Mouse (Mus musculus): ENCODE data around the gene Lmtk2. TPM values are rescaled to one million over a fixed set of nuclear protein-coding genes. Genes with fewer than 3 reads are reported as not detected.

The Lmtk2 gene
- total and polyA plus RNA-seq, 2 experiments from 2014 or later, result 7.1 to 58.8 TPM

DNA sequence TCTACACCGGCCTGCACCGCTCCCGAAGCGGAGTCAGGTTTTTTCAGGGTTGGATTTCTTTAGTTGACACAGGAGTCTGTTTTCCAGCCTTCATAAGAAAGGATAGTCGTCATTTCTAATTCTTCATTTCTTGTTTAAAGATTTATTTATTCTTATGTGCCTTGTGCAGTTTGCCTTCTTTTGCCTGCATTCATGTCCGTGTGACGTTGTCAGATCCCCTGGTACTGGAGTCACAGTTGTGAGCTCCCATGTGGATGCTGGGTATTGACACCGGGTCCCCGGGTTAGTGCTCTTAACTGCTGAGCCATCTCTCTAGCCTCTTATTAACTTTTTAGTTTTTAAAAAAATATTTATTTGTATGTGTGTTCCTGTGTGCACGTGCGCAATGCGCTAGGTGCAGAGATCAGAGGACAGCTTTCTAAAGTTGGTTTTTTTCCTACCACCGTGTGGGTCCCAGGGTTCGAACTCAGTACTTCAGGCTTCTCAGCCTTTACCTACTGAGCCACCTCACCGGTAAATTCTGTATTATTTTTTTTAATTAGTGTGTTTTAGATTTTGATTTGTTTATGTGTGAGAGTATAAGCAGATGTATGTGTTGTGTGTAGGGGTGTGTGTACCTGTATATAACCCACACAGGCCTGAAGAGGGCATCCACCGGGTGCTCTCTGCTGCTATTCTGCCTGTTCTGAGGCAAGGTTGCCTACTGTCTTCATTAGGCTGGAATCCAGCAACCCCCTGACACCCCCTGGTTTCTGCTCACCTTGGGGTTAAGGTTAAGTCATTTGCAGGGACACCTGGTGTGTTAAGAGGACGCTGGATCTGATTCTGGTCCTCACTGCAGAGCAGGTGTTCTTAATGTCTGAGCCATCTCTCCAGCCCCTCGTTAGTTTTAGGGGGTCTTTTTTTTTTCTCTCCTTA, 123.9 kb downstream of the Lmtk2 start:
- no peak for DNase-seq (ENCODE audit: low spot score)
- no peak for TF ChIP-seq CTCF (IDR thresholded peaks at IDR 0.05; ENCODE audit: low read depth)

DNA sequence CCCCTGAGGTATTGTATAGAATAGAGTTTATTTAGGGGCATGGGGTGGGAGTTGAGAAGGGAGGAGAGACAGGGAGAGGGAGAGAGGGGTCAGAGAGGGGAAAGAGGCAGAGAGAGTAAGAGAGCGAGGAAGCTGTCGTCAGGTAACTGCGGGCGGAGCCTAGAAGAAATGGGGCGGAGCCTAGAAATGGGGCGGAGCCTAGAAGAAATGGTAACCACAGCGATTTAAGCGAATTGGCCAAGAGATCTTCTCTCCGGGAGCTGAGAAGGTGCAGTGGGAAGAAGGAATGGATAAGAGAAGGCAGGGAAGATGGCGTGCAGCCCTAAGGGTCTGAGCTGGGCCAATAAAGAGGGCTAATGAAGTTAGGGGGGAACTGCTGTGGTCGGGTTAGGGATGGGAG, 126.0 kb downstream of the Lmtk2 start:
- whole genome bisulfite sequencing, result 30% methylated on average over 11 of the region's 11 CpGs
- no peak for TF ChIP-seq CTCF (IDR thresholded peaks at IDR 0.05; ENCODE audit: low read depth)
- H3K4me3 ChIP-seq (ENCODE audit: low read length), result no peak overlapping the region

More for the DNA sequence above, 123.9 kb downstream of the Lmtk2 start:
- WGBS, result 23% methylated on average over 18 of the region's 18 CpGs
- Histone ChIP-seq H3K4me2 (ENCODE audit: low read depth, low read length) (peak overlapping the region; percentile 91), H3K4me3 (ENCODE audit: low read length) (peak overlapping the region; percentile 76), H3K36me3 (ENCODE audit: insufficient read depth, low read length) (no peaks in the 10 kb centered on the region), H3K27ac (peak overlapping the region; percentile 84; the same call in 1 of the 2 replicates), H3K27me3 (ENCODE audit: insufficient read depth, low read length) (no peaks in the 10 kb centered on the region), H3K9me3 (ENCODE audit: low read length) (no peaks in the 10 kb centered on the region), H3K4me1 (ENCODE audit: insufficient read depth, low read length) (peaks cover 12% of the 10 kb centered on the region), H3K9ac (replicated peaks; ENCODE audit: low read length) (peak overlapping the region; percentile 74)
- ATAC-seq, result no peak

GRCm38 (mm10) chr5:144230216-144230615, 130.0 kb downstream of the Lmtk2 start:
- Histone ChIP-seq H3K4me1 (ENCODE audit: insufficient read depth, low read length) (no peaks in the 10 kb centered on the region), H3K36me3 (ENCODE audit: insufficient read depth, low read length) (no peaks in the 10 kb centered on the region), H3K27me3 (ENCODE audit: insufficient read depth, low read length) (no peaks in the 10 kb centered on the region), H3K9me3 (ENCODE audit: low read length) (no peaks in the 10 kb centered on the region), H3K4me2 (ENCODE audit: low read depth, low read length) (no peak overlapping the region), H3K27ac (no peak overlapping the region), H3K4me3 (ENCODE audit: low read length) (no peak overlapping the region), H3K9ac (replicated peaks; ENCODE audit: low read length) (no peak overlapping the region)
- 84% methylated on average over 7 of the region's 7 CpGs for WGBS
- no peak for DNase-seq (ENCODE audit: low spot score)
- ATAC-seq, result no peak
- no peak for TF ChIP-seq CTCF (IDR thresholded peaks at IDR 0.05; ENCODE audit: low read depth)

More for the DNA sequence above, 126.0 kb downstream of the Lmtk2 start:
- H3K36me3 ChIP-seq (ENCODE audit: insufficient read depth, low read length), result no peaks in the 10 kb centered on the region
- H3K4me2 ChIP-seq (ENCODE audit: low read depth, low read length), result no peak overlapping the region
- no peaks in the 10 kb centered on the region for H3K9me3 ChIP-seq (ENCODE audit: low read length)
- H3K27me3 ChIP-seq (ENCODE audit: insufficient read depth, low read length), result no peaks in the 10 kb centered on the region
- peaks cover 11% of the 10 kb centered on the region for H3K4me1 ChIP-seq (ENCODE audit: insufficient read depth, low read length)
- DNase-seq (ENCODE audit: low spot score), result no peak
- H3K9ac ChIP-seq (replicated peaks; ENCODE audit: low read length), result no peak overlapping the region
- no peak for ATAC-seq
- H3K27ac ChIP-seq, result no peak overlapping the region

DNA sequence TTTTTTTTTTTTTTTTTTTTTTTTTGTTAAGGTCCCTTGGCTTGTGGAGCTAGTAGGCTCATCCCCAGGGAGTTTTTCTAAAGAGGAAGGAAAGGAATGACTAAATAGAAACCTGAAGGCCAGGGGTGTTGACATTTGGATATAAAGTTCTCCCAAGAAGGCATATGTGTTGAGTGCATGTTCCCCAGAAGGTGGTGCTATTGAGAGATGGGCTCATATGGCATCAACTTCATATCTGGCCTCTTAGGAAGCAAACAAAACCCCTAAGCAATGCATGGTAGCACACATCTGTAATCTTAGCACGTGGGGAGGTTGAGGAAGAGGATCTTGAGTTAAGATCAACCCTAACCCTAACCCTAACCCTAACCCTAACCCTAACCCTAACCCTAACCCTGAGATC, 131.2 kb downstream of the Lmtk2 start:
- H3K4me3 ChIP-seq (ENCODE audit: low read length), result no peak overlapping the region
- H3K36me3 ChIP-seq (ENCODE audit: insufficient read depth, low read length), result no peaks in the 10 kb centered on the region
- TF ChIP-seq CTCF (IDR thresholded peaks at IDR 0.05; ENCODE audit: low read depth), result peak; percentile 56
- no peak overlapping the region for H3K9ac ChIP-seq (replicated peaks; ENCODE audit: low read length)
- 78% methylated on average over 1 of the region's 1 CpGs for WGBS
- no peak overlapping the region for H3K4me2 ChIP-seq (ENCODE audit: low read depth, low read length)
- H3K27ac ChIP-seq, result no peak overlapping the region
- no peaks in the 10 kb centered on the region for H3K27me3 ChIP-seq (ENCODE audit: insufficient read depth, low read length)
- H3K4me1 ChIP-seq (ENCODE audit: insufficient read depth, low read length), result no peaks in the 10 kb centered on the region
- peak; percentile 18 for DNase-seq (ENCODE audit: low spot score)
- no peaks in the 10 kb centered on the region for H3K9me3 ChIP-seq (ENCODE audit: low read length)
- no peak for ATAC-seq

- H3K4me2 ChIP-seq (ENCODE audit: low read depth, low read length), result no peak overlapping the region
- WGBS, result 91% methylated on average over 5 of the region's 5 CpGs
- H3K9ac ChIP-seq (replicated peaks; ENCODE audit: low read length), result no peak overlapping the region
- H3K36me3 ChIP-seq (ENCODE audit: insufficient read depth, low read length), result no peaks in the 10 kb centered on the region
- no peaks in the 10 kb centered on the region for H3K9me3 ChIP-seq (ENCODE audit: low read length)
- no peak for DNase-seq (ENCODE audit: low spot score)
- H3K4me1 ChIP-seq (ENCODE audit: insufficient read depth, low read length), result no peaks in the 10 kb centered on the region
- H3K27me3 ChIP-seq (ENCODE audit: insufficient read depth, low read length), result no peaks in the 10 kb centered on the region
- no peak overlapping the region for H3K27ac ChIP-seq
- H3K4me3 ChIP-seq (ENCODE audit: low read length), result no peak overlapping the region
- TF ChIP-seq CTCF (IDR thresholded peaks at IDR 0.05; ENCODE audit: low read depth), result no peak
- ATAC-seq, result no peak
Measured at GRCm38 (mm10) chr5:144232531-144232930, 132.3 kb downstream of the Lmtk2 start.

DNA sequence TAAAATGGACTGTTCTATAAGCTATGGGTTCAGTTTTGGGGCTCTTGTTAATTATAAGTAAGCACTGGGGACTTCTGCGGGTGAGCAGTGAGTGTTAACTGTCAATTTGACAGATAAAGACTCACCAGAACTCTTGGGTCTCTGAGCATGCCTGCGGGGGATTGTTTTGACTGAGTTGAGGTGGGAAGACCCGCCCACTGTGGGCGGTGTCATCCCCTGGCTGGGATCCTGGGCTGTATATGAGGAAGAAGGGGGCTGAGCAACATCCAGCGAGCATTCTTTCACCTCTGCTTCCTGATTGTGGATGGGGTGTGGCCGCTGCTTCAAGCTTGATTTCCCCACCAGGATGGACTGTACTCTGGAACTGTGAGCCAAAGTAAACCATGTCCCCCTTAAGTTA, 134.0 kb downstream of the Lmtk2 start:
- Histone ChIP-seq H3K9me3 (ENCODE audit: low read length) (no peaks in the 10 kb centered on the region), H3K36me3 (ENCODE audit: insufficient read depth, low read length) (no peaks in the 10 kb centered on the region), H3K4me3 (ENCODE audit: low read length) (no peak overlapping the region), H3K4me1 (ENCODE audit: insufficient read depth, low read length) (no peaks in the 10 kb centered on the region), H3K27me3 (ENCODE audit: insufficient read depth, low read length) (no peaks in the 10 kb centered on the region), H3K27ac (no peak overlapping the region), H3K4me2 (ENCODE audit: low read depth, low read length) (no peak overlapping the region), H3K9ac (replicated peaks; ENCODE audit: low read length) (no peak overlapping the region)
- no peak for TF ChIP-seq CTCF (IDR thresholded peaks at IDR 0.05; ENCODE audit: low read depth)
- ATAC-seq (no peak), DNase-seq (ENCODE audit: low spot score) (no peak)
- WGBS, result 78% methylated on average over 6 of the region's 6 CpGs

- DNase-seq (ENCODE audit: low spot score) (no peak), ATAC-seq (no peak)
- no peak overlapping the region for H3K4me2 ChIP-seq (ENCODE audit: low read depth, low read length)
- H3K27me3 ChIP-seq (ENCODE audit: insufficient read depth, low read length), result no peaks in the 10 kb centered on the region
- H3K9me3 ChIP-seq (ENCODE audit: low read length), result no peaks in the 10 kb centered on the region
- TF ChIP-seq CTCF (IDR thresholded peaks at IDR 0.05; ENCODE audit: low read depth), result no peak
- no peak overlapping the region for H3K27ac ChIP-seq
- H3K4me1 ChIP-seq (ENCODE audit: insufficient read depth, low read length), result no peaks in the 10 kb centered on the region
- WGBS, result 79% methylated on average over 7 of the region's 7 CpGs
- H3K36me3 ChIP-seq (ENCODE audit: insufficient read depth, low read length), result no peaks in the 10 kb centered on the region
- no peak overlapping the region for H3K4me3 ChIP-seq (ENCODE audit: low read length)
- no peak overlapping the region for H3K9ac ChIP-seq (replicated peaks; ENCODE audit: low read length)
Measured at GRCm38 (mm10) chr5:144234714-144235113, 134.5 kb downstream of the Lmtk2 start.

Other genes starting within 250 kb of the Lmtk2 start
- not detected in 2 replicates for gene Ankrd61, start 202.8 kb upstream of the Lmtk2 start, total RNA-seq (2014; rRNA removed)
- gene Ankrd61, start 202.8 kb upstream of the Lmtk2 start, polyA plus RNA-seq (2015; fragmentation: Nextera tagmentation; extraction: Ambion mirVana), result 0.18 and 0.38 TPM in 2 replicates
- 46.9 and 49.9 TPM in 2 replicates for gene Aimp2, start 190.6 kb upstream of the Lmtk2 start, total RNA-seq (2014; rRNA removed)
- gene Aimp2, start 190.6 kb upstream of the Lmtk2 start, polyA plus RNA-seq (2015; fragmentation: Nextera tagmentation; extraction: Ambion mirVana), result 67.7 and 73.4 TPM in 2 replicates
- 16.2 and 22.8 TPM in 2 replicates for gene Pms2, start 190.5 kb upstream of the Lmtk2 start, total RNA-seq (2014; rRNA removed)
- gene Pms2, start 190.5 kb upstream of the Lmtk2 start, polyA plus RNA-seq (2015; fragmentation: Nextera tagmentation; extraction: Ambion mirVana), result 23.2 and 23.7 TPM in 2 replicates
- gene Gm42421, start 172.3 kb upstream of the Lmtk2 start, total RNA-seq (2014; rRNA removed), result 0.99 TPM in 1 of 2 replicates, not detected in the other
- 1.5 and 2.8 TPM in 2 replicates for gene Gm42421, start 172.3 kb upstream of the Lmtk2 start, polyA plus RNA-seq (2015; fragmentation: Nextera tagmentation; extraction: Ambion mirVana)
- gene Rsph10b, start 167.4 kb upstream of the Lmtk2 start, total RNA-seq (2014; rRNA removed), result 3.9 and 5.0 TPM in 2 replicates
- 5.6 TPM in 2 replicates for gene Rsph10b, start 167.4 kb upstream of the Lmtk2 start, polyA plus RNA-seq (2015; fragmentation: Nextera tagmentation; extraction: Ambion mirVana)
- gene Ccz1, start 85.6 kb upstream of the Lmtk2 start, total RNA-seq (2014; rRNA removed), result 38.7 and 52.0 TPM in 2 replicates
- 71.2 and 74.8 TPM in 2 replicates for gene Ccz1, start 85.6 kb upstream of the Lmtk2 start, polyA plus RNA-seq (2015; fragmentation: Nextera tagmentation; extraction: Ambion mirVana)
- gene Ocm, start 73.8 kb upstream of the Lmtk2 start, total RNA-seq (2014; rRNA removed), result not detected in 2 replicates
- 0.39 and 0.54 TPM in 2 replicates for gene Ocm, start 73.8 kb upstream of the Lmtk2 start, polyA plus RNA-seq (2015; fragmentation: Nextera tagmentation; extraction: Ambion mirVana)
- 0.10 and 0.93 TPM in 2 replicates for gene Bhlha15, start 89.8 kb downstream of the Lmtk2 start, total RNA-seq (2014; rRNA removed)
- 0.08 TPM in 2 replicates for gene Bhlha15, start 89.8 kb downstream of the Lmtk2 start, polyA plus RNA-seq (2015; fragmentation: Nextera tagmentation; extraction: Ambion mirVana)
- gene Tecpr1, start 123.2 kb downstream of the Lmtk2 start, total RNA-seq (2014; rRNA removed), result 66.2 and 77.5 TPM in 2 replicates
- gene Tecpr1, start 123.2 kb downstream of the Lmtk2 start, polyA plus RNA-seq (2015; fragmentation: Nextera tagmentation; extraction: Ambion mirVana), result 34.1 and 34.7 TPM in 2 replicates
- 18.2 and 22.1 TPM in 2 replicates for gene Bri3, start 144.0 kb downstream of the Lmtk2 start, total RNA-seq (2014; rRNA removed)
- 113 and 114 TPM in 2 replicates for gene Bri3, start 144.0 kb downstream of the Lmtk2 start, polyA plus RNA-seq (2015; fragmentation: Nextera tagmentation; extraction: Ambion mirVana)

Data from hindbrain, postnatal 0 days (tissue).